Mouse (Mus musculus): ENCODE measurements at regions not wholly inside any gene's neighbourhood (a gene's known extent, or its start where the extent isn't known, plus 50 kb on each side); places are given as distances from the start of the nearest gene placed in this dataset.

DNA sequence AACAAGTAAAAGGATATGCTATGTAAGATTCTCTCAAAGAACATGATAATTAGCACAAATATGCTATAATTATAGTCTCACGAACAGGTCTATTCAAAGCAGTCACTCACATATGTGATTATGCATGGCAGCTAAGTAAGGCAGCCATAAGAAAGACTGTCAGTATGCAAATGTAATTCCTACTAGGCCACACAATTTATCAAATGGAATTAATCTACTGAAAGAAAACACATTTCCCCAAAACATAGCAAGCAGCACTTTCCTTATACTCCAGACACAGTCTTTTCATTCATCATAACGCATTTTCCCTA is 1242.3 kb downstream of the Zfp704 start:
- CTCF ChIA-PET: no interaction called here
- POLR2A ChIA-PET: no interaction called here

DNA sequence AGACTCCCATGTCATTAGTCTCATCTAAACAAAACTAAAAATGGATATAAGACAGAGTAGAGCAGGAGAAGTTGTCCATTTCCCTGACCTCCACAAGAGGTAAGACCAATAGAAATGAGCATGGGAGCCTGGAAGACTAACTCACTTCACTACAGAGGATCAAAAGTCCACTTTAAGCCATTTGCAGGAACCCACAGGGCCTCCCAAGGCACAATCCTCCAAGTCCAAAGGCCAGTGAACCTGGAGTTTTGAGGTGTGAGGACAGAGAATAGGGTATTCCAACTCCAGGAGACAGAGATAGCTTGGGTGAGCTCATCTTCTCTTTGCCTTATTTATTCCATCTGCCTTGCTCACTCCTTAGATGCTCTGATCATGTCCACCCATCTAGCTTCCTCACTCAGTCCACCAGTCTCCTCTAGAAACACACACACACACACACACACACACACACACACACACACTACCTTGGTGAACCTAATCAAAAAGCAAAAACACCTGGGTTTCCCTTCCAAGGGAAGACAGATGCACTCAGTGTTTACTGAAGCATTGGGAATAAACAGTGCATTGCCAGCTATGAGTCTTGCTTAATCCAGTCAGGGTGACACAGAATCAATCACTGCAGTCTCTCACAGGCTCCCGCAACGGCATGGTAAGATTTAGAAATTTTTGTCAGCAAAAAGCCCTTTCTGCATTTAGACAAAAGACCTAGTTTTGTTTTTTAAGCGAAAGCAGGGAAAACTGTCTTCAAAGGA is 1242.8 kb downstream of the Zfp704 start:
- ChIA-PET CTCF (interaction anchor here in 1 of 4 experiments (0.6 kb wide), 1 partner anchor 155 kb away, joined by 3 read pairs; no protein-coding TSS in a partner anchor), POLR2A (interaction anchor here in 1 of 4 experiments (0.6 kb wide), 1 partner anchor 200 kb away, joined by 3 read pairs; no protein-coding TSS in a partner anchor)

Measured in embryonic stem cell, embryonic (primary cell).